Mouse (Mus musculus) cerebellum, adult 2 months (tissue): ENCODE measurements around the gene Trim8. TPM values are rescaled to one million over a fixed set of nuclear protein-coding genes. Genes with fewer than 3 reads are reported as not detected.

Experiments used
- DNase-seq, 2 experiments: peaks; one replicate each; pipeline ENCODE4 v3.0.0; 2021
- H3K27ac ChIP-seq: fragments of 200-500 bp; 2 replicates; pipeline ENCODE4 v1.5.1; 2012; ENCODE audit warnings: low read length, control low read depth, inconsistent platforms; ENCODE audit not compliant: insufficient read depth
- H3K27me3 ChIP-seq: fragments of 200-500 bp; 2 replicates; pipeline ENCODE4 v1.6.1; 2012; ENCODE audit warnings: inconsistent platforms, mild to moderate bottlenecking, low read length, moderate library complexity; ENCODE audit not compliant: control insufficient read depth, insufficient read depth
- H3K4me1 ChIP-seq: fragments of 200-500 bp; 2 replicates; pipeline ENCODE4 v1.6.1; 2011; ENCODE audit warnings: low read length; ENCODE audit not compliant: control insufficient read depth, insufficient read depth
- H3K4me3 ChIP-seq: fragments of 200-500 bp; replicated peaks from 2 replicates; pipeline ENCODE3; 2011; ENCODE audit warnings: mild to moderate bottlenecking, low read depth, low read length, control low read depth; ENCODE audit not compliant: insufficient read depth
- CTCF ChIP-seq: fragments of 200-500 bp; IDR thresholded peaks from 2 replicates; pipeline ENCODE4 v1.5.1; 2011; ENCODE audit warnings: low read depth, mild to moderate bottlenecking, control low read depth, low read length, moderate library complexity, borderline replicate concordance; ENCODE audit not compliant: insufficient read depth
- POLR2A ChIP-seq: fragments of 200-500 bp; IDR thresholded peaks from 2 replicates; pipeline ENCODE4 v1.6.1; 2011; ENCODE audit warnings: low read length, control low read depth, borderline replicate concordance; ENCODE audit not compliant: insufficient read depth
- WGBS: fragments of 180-500 bp; shearing (Covaris S2); methylation state at CpG from one replicate; pipeline ENCODE4 v1.1.7; 2018; 5-methylcytosine and 5-hydroxymethylcytosine counted together
- polyA plus RNA-seq: library from polyadenylated mRNA; depleted of rRNA; stranded (reverse); fragments of >200 nt; gene quantifications from 2 replicates; pipeline ENCODE4 v1.2.3, GENCODE M21; 2012

The Trim8 gene
- polyA plus RNA-seq, 1 experiment, result 43.4 TPM

DNA sequence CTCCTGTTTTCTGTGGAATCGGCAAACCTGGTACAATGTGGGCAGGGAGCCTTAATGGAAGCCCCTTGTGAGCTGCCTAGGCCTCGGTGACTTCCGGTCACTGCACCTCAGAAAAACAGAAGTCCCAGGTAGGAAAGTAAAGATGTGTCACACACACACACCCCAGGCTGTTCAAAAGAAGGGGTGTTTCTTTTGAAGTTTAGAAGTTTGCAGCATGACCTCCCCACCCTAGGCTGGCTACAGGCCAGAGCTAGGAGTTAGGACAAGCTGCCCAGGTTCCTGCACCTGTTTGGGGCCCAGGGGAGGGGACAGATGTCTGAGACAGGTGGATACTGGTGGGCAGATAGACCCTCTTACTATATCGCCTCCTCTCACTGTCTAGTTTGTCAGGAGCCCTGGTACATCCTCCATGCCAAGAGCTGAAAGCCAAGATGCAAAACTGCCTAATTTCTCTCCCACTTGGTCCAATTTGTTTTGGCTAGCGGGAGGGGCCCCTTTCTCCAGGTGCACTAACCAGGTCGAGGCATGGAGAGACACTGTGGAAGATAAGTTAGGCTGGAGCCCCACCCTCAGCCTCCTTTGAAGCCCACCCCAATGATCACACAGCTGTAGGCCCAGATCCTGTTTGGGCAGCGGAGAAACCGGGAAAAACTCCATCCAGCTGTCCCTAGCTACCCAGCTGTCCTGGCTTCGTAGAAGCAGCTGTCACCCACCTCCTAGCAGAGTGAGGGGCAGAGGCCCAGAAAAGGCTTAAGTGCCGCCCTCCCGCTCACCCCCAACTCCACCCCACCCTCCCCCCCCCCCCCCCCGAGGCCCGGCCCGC, 16.2 kb downstream of the Trim8 start:
- WGBS, result 42% methylated on average over 10 of the region's 14 CpGs
- no peak for DNase-seq
- H3K4me3 ChIP-seq, result no peak overlapping the region
- TF ChIP-seq POLR2A (no peak), CTCF (no peak)
- no peaks in the 10 kb centered on the region for H3K27me3 ChIP-seq
- no peak overlapping the region for H3K27ac ChIP-seq
- no peaks in the 10 kb centered on the region; the same call in 1 of the 2 replicates for H3K4me1 ChIP-seq

DNA sequence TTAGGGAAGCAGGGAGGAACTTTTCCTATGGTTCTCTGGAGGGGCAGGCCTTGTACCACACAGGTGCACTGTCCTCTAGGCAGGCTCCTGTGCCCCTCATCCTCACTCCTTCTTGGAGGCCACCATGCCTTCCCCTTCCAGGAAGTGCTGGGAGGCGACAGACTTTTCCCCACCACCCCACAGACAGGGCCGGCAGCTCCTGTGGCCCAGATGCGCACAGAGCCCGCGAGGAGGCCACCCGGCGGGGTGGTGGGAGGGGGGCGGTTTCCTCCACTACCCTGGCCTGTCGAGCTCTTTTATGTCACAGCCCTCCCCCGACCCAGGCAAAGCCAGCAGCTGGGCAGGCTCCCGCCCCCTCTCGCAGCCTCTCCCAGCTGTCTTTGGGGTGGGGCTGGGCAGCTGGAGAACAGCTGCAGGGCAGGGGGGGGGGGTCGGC, 16.9 kb downstream of the Trim8 start:
- TF ChIP-seq POLR2A, result no peak
- TF ChIP-seq CTCF, result no peak
- WGBS, result 4% methylated on average over 13 of the region's 13 CpGs
- H3K4me1 ChIP-seq, result peaks cover 3% of the 10 kb centered on the region
- no peak overlapping the region for H3K4me3 ChIP-seq
- no peaks in the 10 kb centered on the region for H3K27me3 ChIP-seq
- no peak overlapping the region for H3K27ac ChIP-seq
- DNase-seq, result no peak

DNA sequence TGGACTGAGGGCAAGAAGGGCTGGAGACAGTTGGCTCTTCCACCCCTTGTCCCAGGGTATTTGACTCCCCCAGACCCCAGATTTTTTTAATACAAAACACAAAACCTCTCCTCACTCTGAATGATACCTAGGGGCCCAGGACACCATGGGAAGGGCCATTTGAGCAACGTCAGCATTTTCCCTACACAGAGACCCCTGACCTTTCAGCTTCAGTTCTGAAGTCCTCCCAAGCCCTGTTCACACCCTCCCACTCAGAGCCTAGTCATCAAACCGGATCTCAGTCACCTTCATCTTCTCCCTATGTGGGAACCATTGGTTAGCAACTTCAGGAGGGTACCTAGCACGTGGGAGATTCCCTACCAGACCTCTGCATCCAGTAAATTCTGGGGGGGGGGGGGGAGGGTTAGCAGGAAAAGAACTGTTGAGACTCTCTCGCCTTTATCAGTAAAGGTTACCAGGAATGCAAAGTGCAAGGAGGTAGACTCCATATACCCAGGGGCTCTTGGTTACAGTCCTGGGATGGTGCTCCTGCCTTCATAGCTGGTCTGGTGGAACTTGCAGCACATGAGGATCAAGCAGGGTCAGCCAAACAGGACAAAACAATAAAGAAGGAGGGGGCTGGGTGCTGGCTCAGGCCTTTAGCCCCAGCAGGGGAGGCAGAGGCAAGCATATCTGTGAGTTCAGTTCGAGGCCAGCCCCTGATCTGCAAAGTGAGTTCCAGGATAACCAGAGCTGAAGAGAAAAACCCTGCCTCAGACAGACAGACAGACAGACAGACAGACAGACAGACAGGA, 17.5 kb downstream of the Trim8 start:
- no peak for DNase-seq
- Histone ChIP-seq H3K27me3 (no peaks in the 10 kb centered on the region), H3K27ac (no peak overlapping the region), H3K4me3 (no peak overlapping the region), H3K4me1 (peaks cover 9% of the 10 kb centered on the region)
- TF ChIP-seq CTCF (no peak), POLR2A (no peak)
- WGBS, result 32% methylated on average over 5 of the region's 5 CpGs

DNA sequence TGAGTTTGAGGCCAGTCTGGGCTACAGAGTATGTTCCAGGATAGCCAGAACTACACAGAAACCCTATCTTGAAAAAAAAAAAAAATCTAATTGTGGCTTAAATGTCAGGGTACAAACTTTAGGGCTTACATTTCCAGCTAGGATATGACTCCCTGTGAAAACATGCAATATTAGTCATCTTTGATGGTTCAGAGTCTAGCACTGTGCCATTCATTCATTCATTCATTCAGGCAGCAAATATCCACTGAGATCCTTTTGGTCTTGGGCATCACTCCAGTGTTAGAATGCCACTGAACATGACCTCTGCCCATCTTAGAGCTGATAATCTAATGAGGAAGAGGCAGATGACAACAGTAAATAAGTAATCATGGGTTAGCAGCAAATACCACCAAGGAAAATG, 20.2 kb downstream of the Trim8 start:
- Histone ChIP-seq H3K27me3 (no peaks in the 10 kb centered on the region), H3K4me1 (peaks cover 23% of the 10 kb centered on the region), H3K4me3 (no peak overlapping the region), H3K27ac (no peak overlapping the region)
- DNase-seq, result no peak
- TF ChIP-seq POLR2A, result no peak
- no peak for TF ChIP-seq CTCF

DNA sequence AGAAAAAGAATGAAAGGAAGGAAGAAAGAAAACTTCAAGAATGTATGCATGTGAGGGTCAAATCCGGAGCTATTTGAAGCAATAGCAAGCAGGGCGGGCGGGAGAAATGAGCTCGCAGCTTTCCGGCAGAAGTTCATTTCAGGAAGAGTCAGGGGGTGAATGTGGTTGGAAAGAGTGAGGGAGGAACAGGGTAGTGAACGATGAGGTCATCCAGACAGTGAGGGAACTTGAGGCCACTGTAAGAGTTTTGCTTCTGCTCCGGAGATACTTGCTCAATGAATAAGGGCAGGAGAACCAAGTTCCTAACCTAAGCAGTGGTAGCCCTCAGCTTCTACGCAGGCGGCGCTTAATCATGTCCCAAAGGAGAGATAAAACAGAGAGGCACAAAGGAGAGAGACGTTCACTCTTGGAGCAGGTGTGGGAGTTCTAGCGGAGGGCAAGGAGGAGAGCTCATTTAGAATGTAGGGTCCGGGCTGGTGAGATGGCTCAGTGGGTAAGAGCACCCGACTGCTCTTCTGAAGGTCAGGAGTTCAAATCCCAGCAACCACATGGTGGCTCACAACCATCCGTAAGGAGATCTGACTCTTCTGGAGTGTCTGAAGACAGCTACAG, 21.0 kb downstream of the Trim8 start:
- no peak overlapping the region for H3K27ac ChIP-seq
- DNase-seq, result no peak
- H3K27me3 ChIP-seq, result no peaks in the 10 kb centered on the region
- TF ChIP-seq POLR2A, result no peak
- no peak for TF ChIP-seq CTCF
- H3K4me3 ChIP-seq, result no peak overlapping the region
- 78% methylated on average over 15 of the region's 15 CpGs for WGBS
- peaks cover 24% of the 10 kb centered on the region for H3K4me1 ChIP-seq

DNA sequence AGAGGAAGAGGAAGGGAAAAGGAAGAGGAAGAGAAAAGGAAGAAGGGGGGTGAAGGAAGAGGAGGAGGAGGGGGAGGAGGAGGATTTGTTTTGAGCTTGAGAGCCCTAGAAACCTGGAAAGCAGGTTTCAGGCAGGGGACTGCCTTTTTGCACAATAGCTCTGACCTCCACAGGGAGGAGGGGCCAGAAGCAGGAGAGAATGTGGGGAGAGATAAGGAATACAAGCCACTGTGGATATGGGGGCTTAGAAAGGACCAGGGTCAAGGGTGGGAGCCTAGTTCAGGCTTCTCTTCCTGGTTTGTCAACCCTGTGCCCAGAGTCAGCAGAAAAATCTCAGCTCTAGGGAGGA, 21.6 kb downstream of the Trim8 start:
- Histone ChIP-seq H3K27me3 (no peaks in the 10 kb centered on the region), H3K27ac (no peak overlapping the region), H3K4me3 (no peak overlapping the region), H3K4me1 (peaks cover 28% of the 10 kb centered on the region)
- DNase-seq, result no peak
- TF ChIP-seq POLR2A (no peak), CTCF (no peak)

DNA sequence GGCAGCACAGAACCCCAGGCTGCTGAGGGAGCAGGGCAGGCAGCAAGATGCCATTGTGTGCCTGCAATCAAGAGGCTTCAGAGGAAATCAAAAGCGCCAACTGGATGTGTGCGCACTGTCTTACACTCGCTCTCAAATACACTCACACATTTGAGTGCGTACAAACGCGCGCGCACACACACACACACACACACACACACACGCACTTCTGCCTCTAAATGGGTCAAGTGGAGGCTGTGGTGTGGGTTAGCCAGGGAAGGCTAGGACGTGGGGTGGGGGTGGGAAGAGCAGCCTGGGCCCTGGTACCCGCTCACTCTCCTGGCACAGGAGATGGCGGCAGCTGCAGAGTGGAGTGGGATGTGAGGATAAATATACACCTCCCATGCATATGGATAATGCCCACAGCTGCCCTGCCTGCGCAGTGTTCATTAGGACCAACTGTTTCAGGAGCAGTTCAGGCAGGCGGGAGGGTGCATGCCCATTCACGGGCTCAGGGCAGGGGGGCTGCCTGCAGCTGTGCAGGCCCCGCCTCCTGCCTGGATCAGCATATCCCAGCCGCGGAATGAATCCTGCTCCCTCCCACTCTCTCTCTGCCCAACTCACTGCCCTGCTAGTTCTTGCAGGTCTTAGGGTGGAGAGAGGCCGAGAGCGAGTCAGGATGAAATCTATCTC, 22.1 kb downstream of the Trim8 start:
- Histone ChIP-seq H3K27ac (no peak overlapping the region), H3K4me1 (peaks cover 28% of the 10 kb centered on the region), H3K4me3 (peak overlapping the region; percentile 32), H3K27me3 (no peaks in the 10 kb centered on the region)
- TF ChIP-seq POLR2A, result no peak
- no peak for TF ChIP-seq CTCF
- 26% methylated on average over 20 of the region's 20 CpGs for WGBS
- peak; percentile 52 to 60 for DNase-seq

DNA sequence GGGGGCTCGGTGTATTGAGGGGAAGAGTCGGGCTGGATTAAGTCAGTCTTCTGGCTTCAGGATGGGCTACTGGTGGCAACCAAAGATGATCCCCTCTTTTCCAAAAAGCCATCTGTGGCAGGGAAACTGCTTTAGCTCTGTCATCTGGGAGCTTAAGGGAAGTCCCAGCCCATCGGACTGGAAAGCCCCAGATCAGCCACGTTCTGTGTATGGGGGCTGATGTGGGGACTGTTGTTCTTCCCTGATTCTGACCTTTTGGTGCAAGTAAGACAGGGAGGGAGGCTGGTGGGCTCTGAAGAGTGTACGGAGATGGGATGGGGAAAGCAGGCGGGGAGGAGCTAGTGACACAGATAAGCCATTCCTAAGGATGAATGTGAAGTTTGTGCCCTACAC, 22.6 kb downstream of the Trim8 start:
- H3K4me1 ChIP-seq, result peaks cover 28% of the 10 kb centered on the region
- H3K4me3 ChIP-seq, result no peak overlapping the region
- WGBS, result 40% methylated on average over 6 of the region's 6 CpGs
- H3K27ac ChIP-seq, result no peak overlapping the region
- TF ChIP-seq CTCF (no peak), POLR2A (no peak)
- DNase-seq, result no peak
- no peaks in the 10 kb centered on the region for H3K27me3 ChIP-seq
